Comparison of ENCODE assay signal across 8 mouse cellular contexts in genomic region chr17:35866281-35866831, GRCm38 (mm10). TPM values are rescaled to one million over a fixed set of nuclear protein-coding genes. Genes with fewer than 3 reads are reported as not detected.
A peak's percentile ranks its signal among the peaks of the same experiment; 100 is the strongest.
DNase-seq lines count a peak whose midpoint lies in the region; ATAC-seq and TF ChIP-seq lines count a peak whose summit lies in the region.

No protein-coding gene starts in this region.

- peak; percentile 38 to 51 for DNase-seq in cerebellum, postnatal 25 days
- DNase-seq in Patski (ENCODE audit: low read depth, low spot score): no peak
- DNase-seq in liver, embryonic 14.5 days (ENCODE audit: low read depth in 3 of 3, low spot score in 3 of 3): no peak
- peak; percentile 59 for DNase-seq in urinary bladder, postnatal 25 days (ENCODE audit: low spot score)

- ATAC-seq in cerebellum, adult (ENCODE audit: insufficient number of reproducible peaks, low FRiP score, low TSS enrichment): no peak
- ATAC-seq in Patski: peak; percentile 16
- ATAC-seq in forebrain, embryonic 13.5 days: peak; percentile 56
- peak; percentile 47 for ATAC-seq in hindbrain, embryonic 12.5 days (ENCODE audit: low FRiP score)
- no peak for ATAC-seq in liver, embryonic 14.5 days (ENCODE audit: insufficient read depth)
- peak; percentile 35 for ATAC-seq in neural tube, embryonic 14.5 days (ENCODE audit: low read depth)

- POLR2A ChIA-PET in Patski (lab: Charles Lee): interaction anchor here (0.7 to 0.9 kb wide), 2 partner anchors 27 to 29 kb away, joined by 3 read pairs; no protein-coding TSS in a partner anchor

- H3K4me3 ChIP-seq in forebrain, embryonic 13.5 days: peak overlapping the region; percentile 77
- peak overlapping the region; percentile 75 for H3K4me3 ChIP-seq in hindbrain, embryonic 12.5 days
- H3K4me3 ChIP-seq in liver, embryonic 14.5 days (ENCODE audit: insufficient read depth in 1 of 2, low read depth in 2 of 2, low read length in 2 of 2): peak overlapping the region; percentile 50 to 64
- H3K4me3 ChIP-seq in neural tube, embryonic 14.5 days (ENCODE audit: low read depth, low read length): peak overlapping the region; percentile 78

- TF ChIP-seq CTCF in Patski (IDR thresholded peaks at IDR 0.05): no peak
- no peak for TF ChIP-seq CTCF in liver, embryonic 14.5 days (IDR thresholded peaks at IDR 0.05; ENCODE audit: low read depth)

- H3K4me2 ChIP-seq in forebrain, embryonic 13.5 days: peak overlapping the region; percentile 100
- peak overlapping the region; percentile 99 for H3K4me2 ChIP-seq in hindbrain, embryonic 12.5 days (replicated peaks)
- H3K4me2 ChIP-seq in liver, embryonic 14.5 days (ENCODE audit: low read depth): peak overlapping the region; percentile 65
- H3K4me2 ChIP-seq in neural tube, embryonic 14.5 days (ENCODE audit: low read depth, low read length): peak overlapping the region; percentile 94

- peak overlapping the region; percentile 91 for H3K9ac ChIP-seq in forebrain, embryonic 13.5 days
- H3K9ac ChIP-seq in hindbrain, embryonic 12.5 days: peak overlapping the region; percentile 85
- H3K9ac ChIP-seq in liver, embryonic 14.5 days (replicated peaks): peak overlapping the region; percentile 23
- peak overlapping the region; percentile 91 for H3K9ac ChIP-seq in neural tube, embryonic 14.5 days (replicated peaks; ENCODE audit: low read depth, low read length)

- peaks cover 15% of the 10 kb centered on the region for H3K36me3 ChIP-seq in forebrain, embryonic 13.5 days (ENCODE audit: poor library complexity, severe bottlenecking)
- H3K36me3 ChIP-seq in hindbrain, embryonic 12.5 days: peaks cover 11% of the 10 kb centered on the region
- no peaks in the 10 kb centered on the region for H3K36me3 ChIP-seq in liver, embryonic 14.5 days (replicated peaks; ENCODE audit: control insufficient read depth, insufficient read depth, low read depth)
- no peaks in the 10 kb centered on the region for H3K36me3 ChIP-seq in neural tube, embryonic 14.5 days (ENCODE audit: control insufficient read depth, insufficient read depth, low read length)

- under 1% methylated on average over 36 of the region's 38 CpGs for WGBS in forebrain, embryonic 13.5 days
- WGBS in hindbrain, embryonic 12.5 days: under 1% methylated on average over 38 of the region's 38 CpGs
- WGBS in liver, embryonic 14.5 days (ENCODE audit: insufficient replicate concordance): under 1% methylated on average over 38 of the region's 38 CpGs
- under 1% methylated on average over 34 of the region's 38 CpGs for WGBS in neural tube, embryonic 14.5 days

- no peaks in the 10 kb centered on the region for H3K27me3 ChIP-seq in Patski
- no peaks in the 10 kb centered on the region for H3K27me3 ChIP-seq in forebrain, embryonic 13.5 days
- H3K27me3 ChIP-seq in hindbrain, embryonic 12.5 days: no peaks in the 10 kb centered on the region
- H3K27me3 ChIP-seq in liver, embryonic 14.5 days (ENCODE audit: control insufficient read depth, insufficient read depth, low read length): peaks cover 55% of the 10 kb centered on the region
- H3K27me3 ChIP-seq in neural tube, embryonic 14.5 days (ENCODE audit: control insufficient read depth, insufficient read depth, low read length): no peaks in the 10 kb centered on the region

- in situ Hi-C loops in Patski (cut with MboI; ENCODE audit: low pct_unique_long_range_greater_than_20kb): no loop called here

- no peak for TF ChIP-seq EP300 in liver, embryonic 14.5 days (IDR thresholded peaks at IDR 0.05; ENCODE audit: low read depth)

- CTCF ChIA-PET in Patski (lab: Charles Lee): interaction anchor here (1.4 kb wide), 1 partner anchor 15 kb away, joined by 3 read pairs; no protein-coding TSS in a partner anchor

- H3K4me1 ChIP-seq in forebrain, embryonic 13.5 days: peaks cover 70% of the 10 kb centered on the region
- H3K4me1 ChIP-seq in hindbrain, embryonic 12.5 days: peaks cover 55% of the 10 kb centered on the region
- peaks cover 9 to 13% of the 10 kb centered on the region in 2 experiments for H3K4me1 ChIP-seq in liver, embryonic 14.5 days (replicated peaks; ENCODE audit: control insufficient read depth in 2 of 2, insufficient read depth in 2 of 2, low read length in 1 of 2)
- H3K4me1 ChIP-seq in neural tube, embryonic 14.5 days (ENCODE audit: control insufficient read depth, insufficient read depth, low read length): peaks cover 38% of the 10 kb centered on the region

- H3K9me3 ChIP-seq in forebrain, embryonic 13.5 days (replicated peaks): peaks cover 4% of the 10 kb centered on the region; the same call in 1 of the 2 replicates
- peaks cover 5% of the 10 kb centered on the region; the same call in 1 of the 2 replicates for H3K9me3 ChIP-seq in hindbrain, embryonic 12.5 days (replicated peaks)
- peaks cover 3% of the 10 kb centered on the region for H3K9me3 ChIP-seq in liver, embryonic 14.5 days (ENCODE audit: control insufficient read depth, low read length)
- no peaks in the 10 kb centered on the region for H3K9me3 ChIP-seq in neural tube, embryonic 14.5 days (ENCODE audit: control insufficient read depth, low read length)

- H3K27ac ChIP-seq in forebrain, embryonic 13.5 days: peak overlapping the region; percentile 99
- H3K27ac ChIP-seq in hindbrain, embryonic 12.5 days: peak overlapping the region; percentile 94
- H3K27ac ChIP-seq in liver, embryonic 14.5 days: no peak overlapping the region
- H3K27ac ChIP-seq in neural tube, embryonic 14.5 days (ENCODE audit: low read depth, low read length): peak overlapping the region; percentile 96

RNA-seq across cellular contexts. Expression of gene Ppp1r18, which starts 1.0 kb away (rescaled TPM):
- 74.3 TPM for polyA plus RNA-seq in Patski (2021)
- polyA plus RNA-seq in forebrain, embryonic 13.5 days (2015; fragmentation: Nextera tagmentation; extraction: Ambion mirVana): 20.9 and 22.7 TPM in 2 replicates
- polyA plus RNA-seq in hindbrain, embryonic 12.5 days (2016; fragmentation: Nextera tagmentation; extraction: Ambion mirVana): 31.5 and 32.3 TPM in 2 replicates
- polyA plus RNA-seq in liver, embryonic 14.5 days (2012; rRNA removed): 8.7 and 10.7 TPM in 2 replicates
- polyA plus RNA-seq in liver, embryonic 14.5 days (2014; fragmentation: Nextera tagmentation; extraction: Ambion mirVana): 8.2 and 8.7 TPM in 2 replicates
- polyA plus RNA-seq in neural tube, embryonic 14.5 days (2014; fragmentation: Nextera tagmentation; extraction: Ambion mirVana): 18.0 and 27.3 TPM in 2 replicates

RNA-seq across cellular contexts. Expression of gene Nrm, which starts 5.2 kb away (rescaled TPM):
- 13.5 TPM for polyA plus RNA-seq in Patski (2021)
- 41.3 and 47.9 TPM in 2 replicates for polyA plus RNA-seq in forebrain, embryonic 13.5 days (2015; fragmentation: Nextera tagmentation; extraction: Ambion mirVana)
- 36.0 and 36.9 TPM in 2 replicates for polyA plus RNA-seq in hindbrain, embryonic 12.5 days (2016; fragmentation: Nextera tagmentation; extraction: Ambion mirVana)
- 15.6 and 18.2 TPM in 2 replicates for polyA plus RNA-seq in liver, embryonic 14.5 days (2012; rRNA removed)
- 20.1 and 22.4 TPM in 2 replicates for polyA plus RNA-seq in liver, embryonic 14.5 days (2014; fragmentation: Nextera tagmentation; extraction: Ambion mirVana)
- polyA plus RNA-seq in neural tube, embryonic 14.5 days (2014; fragmentation: Nextera tagmentation; extraction: Ambion mirVana): 15.7 and 16.9 TPM in 2 replicates

RNA-seq across cellular contexts. Expression of gene Dhx16, which starts 13.3 kb away (rescaled TPM):
- polyA plus RNA-seq in Patski (2021): 68.9 TPM
- polyA plus RNA-seq in forebrain, embryonic 13.5 days (2015; fragmentation: Nextera tagmentation; extraction: Ambion mirVana): 38.6 and 39.9 TPM in 2 replicates
- polyA plus RNA-seq in hindbrain, embryonic 12.5 days (2016; fragmentation: Nextera tagmentation; extraction: Ambion mirVana): 45.2 and 46.0 TPM in 2 replicates
- polyA plus RNA-seq in liver, embryonic 14.5 days (2012; rRNA removed): 44.8 and 46.0 TPM in 2 replicates
- polyA plus RNA-seq in liver, embryonic 14.5 days (2014; fragmentation: Nextera tagmentation; extraction: Ambion mirVana): 25.5 and 30.2 TPM in 2 replicates
- 22.4 and 37.5 TPM in 2 replicates for polyA plus RNA-seq in neural tube, embryonic 14.5 days (2014; fragmentation: Nextera tagmentation; extraction: Ambion mirVana)

RNA-seq across cellular contexts. Expression of gene Mdc1, which starts 25.0 kb away (rescaled TPM):
- polyA plus RNA-seq in Patski (2021): 23.9 TPM
- polyA plus RNA-seq in forebrain, embryonic 13.5 days (2015; fragmentation: Nextera tagmentation; extraction: Ambion mirVana): 15.1 and 18.4 TPM in 2 replicates
- 14.4 and 18.2 TPM in 2 replicates for polyA plus RNA-seq in hindbrain, embryonic 12.5 days (2016; fragmentation: Nextera tagmentation; extraction: Ambion mirVana)
- polyA plus RNA-seq in liver, embryonic 14.5 days (2012; rRNA removed): 9.2 and 10.0 TPM in 2 replicates
- polyA plus RNA-seq in liver, embryonic 14.5 days (2014; fragmentation: Nextera tagmentation; extraction: Ambion mirVana): 6.3 and 9.1 TPM in 2 replicates
- polyA plus RNA-seq in neural tube, embryonic 14.5 days (2014; fragmentation: Nextera tagmentation; extraction: Ambion mirVana): 6.0 and 8.5 TPM in 2 replicates

RNA-seq across cellular contexts. Expression of gene Tubb5, which starts 28.2 kb away (rescaled TPM):
- polyA plus RNA-seq in Patski (2021): 608 TPM
- 1,790 and 1,841 TPM in 2 replicates for polyA plus RNA-seq in forebrain, embryonic 13.5 days (2015; fragmentation: Nextera tagmentation; extraction: Ambion mirVana)
- 1,505 and 1,511 TPM in 2 replicates for polyA plus RNA-seq in hindbrain, embryonic 12.5 days (2016; fragmentation: Nextera tagmentation; extraction: Ambion mirVana)
- 460 and 467 TPM in 2 replicates for polyA plus RNA-seq in liver, embryonic 14.5 days (2012; rRNA removed)
- 330 and 363 TPM in 2 replicates for polyA plus RNA-seq in liver, embryonic 14.5 days (2014; fragmentation: Nextera tagmentation; extraction: Ambion mirVana)
- polyA plus RNA-seq in neural tube, embryonic 14.5 days (2014; fragmentation: Nextera tagmentation; extraction: Ambion mirVana): 1,611 and 1,626 TPM in 2 replicates

Comparison
In these comparisons a context has a peak if more than half of its experiments do, and no peak if none do; other contexts are left out.
1. DNase-seq: peak in cerebellum, postnatal 25 days (2 of 2) and urinary bladder, postnatal 25 days (single experiment); none in Patski (single experiment) and liver, embryonic 14.5 days (0 of 3).
2. ATAC-seq: peak in Patski (single experiment), forebrain, embryonic 13.5 days (single experiment), hindbrain, embryonic 12.5 days (single experiment) and neural tube, embryonic 14.5 days (single experiment); none in cerebellum, adult (single experiment) and liver, embryonic 14.5 days (single experiment).
3. H3K9ac ChIP-seq: peak in every context shown above with its lines; median percentile 91 in forebrain, embryonic 13.5 days; 91 in neural tube, embryonic 14.5 days; 85 in hindbrain, embryonic 12.5 days; 23 in liver, embryonic 14.5 days.
4. Peak in every context shown above with its lines, with median percentiles within 50 percentile points of each other: H3K4me2 ChIP-seq and H3K4me3 ChIP-seq.